Comparison of ENCODE assay signal across 33 mouse cellular contexts in the genomic region with DNA sequence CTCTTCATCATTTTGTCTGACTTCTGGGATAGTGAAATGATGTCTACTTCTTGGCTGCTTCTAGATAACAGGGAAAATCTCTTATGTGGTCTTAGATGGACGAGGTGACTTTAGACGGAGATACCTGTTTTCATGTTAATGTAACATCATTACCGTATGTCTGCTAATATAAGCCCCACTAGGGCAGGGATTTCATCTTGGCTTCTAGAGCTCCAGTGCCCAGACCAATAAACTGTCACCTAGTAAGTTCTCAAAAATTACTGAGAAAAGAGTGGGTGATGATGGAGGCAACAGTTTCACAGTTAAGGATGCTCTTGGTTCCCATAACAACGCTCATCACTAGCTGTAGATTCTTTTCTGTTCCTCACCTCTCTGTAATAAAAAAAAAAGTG.
DNase-seq lines count a peak whose midpoint lies in the region; ATAC-seq and TF ChIP-seq lines count a peak whose summit lies in the region.
"Had no signal": no experiment of that assay in that cellular context is flagged by ENCODE, and none has a peak within 500 bp of the region (broad histone marks: within the 10 kb centered on the region; RNA-seq: fewer than 3 reads in every experiment).

No protein-coding gene starts in this region.

- no peak for TF ChIP-seq CTCF in hindbrain, postnatal 0 days (IDR thresholded peaks at IDR 0.05; ENCODE audit: low read depth)
- TF ChIP-seq CTCF in MEL (IDR thresholded peaks at IDR 0.05 in 2 of 3, conservative IDR thresholded peaks at IDR 0.05 in 1 of 3; ENCODE audit: control insufficient read depth in 1 of 3, insufficient read depth in 1 of 3, low read depth in 2 of 3, low read length in 3 of 3, poor library complexity in 1 of 3, severe bottlenecking in 1 of 3): no peak
- no peak for TF ChIP-seq CTCF in forebrain, postnatal 0 days (IDR thresholded peaks at IDR 0.05; ENCODE audit: low read depth)

- no peaks in the 10 kb centered on the region for H3K9me3 ChIP-seq in forebrain, embryonic 14.5 days (replicated peaks; ENCODE audit: control insufficient read depth, low read length)
- H3K9me3 ChIP-seq in forebrain, embryonic 12.5 days: no peaks in the 10 kb centered on the region
- no peaks in the 10 kb centered on the region for H3K9me3 ChIP-seq in hindbrain, postnatal 0 days (ENCODE audit: low read length)
- no peaks in the 10 kb centered on the region for H3K9me3 ChIP-seq in hindbrain, embryonic 16.5 days (ENCODE audit: control insufficient read depth, low read length)
- H3K9me3 ChIP-seq in MEL (replicated peaks; ENCODE audit: insufficient read depth, low read length): no peaks in the 10 kb centered on the region
- no peaks in the 10 kb centered on the region for H3K9me3 ChIP-seq in forebrain, postnatal 0 days (ENCODE audit: low read length)
- H3K9me3 ChIP-seq: embryonic facial prominence, embryonic 13.5 days; heart, embryonic 10.5 days; hindbrain, embryonic 15.5 days; intestine, embryonic 15.5 days; limb, embryonic 12.5 days; liver, embryonic 12.5 days; megakaryocyte, embryonic 14.5 days; midbrain, embryonic 13.5 days; neural tube, embryonic 15.5 days; stomach, embryonic 15.5 days had no signal

- H3K4me3 ChIP-seq in forebrain, embryonic 14.5 days (ENCODE audit: low read depth, low read length): no peak overlapping the region
- H3K4me3 ChIP-seq in forebrain, embryonic 12.5 days (replicated peaks): no peak overlapping the region
- H3K4me3 ChIP-seq in hindbrain, postnatal 0 days (ENCODE audit: low read length): no peak overlapping the region
- H3K4me3 ChIP-seq in hindbrain, embryonic 16.5 days (ENCODE audit: low read length): no peak overlapping the region
- H3K4me3 ChIP-seq in MEL (ENCODE audit: control insufficient read depth in 1 of 2, insufficient read depth in 1 of 2, low read depth in 2 of 2, low read length in 2 of 2): no peak overlapping the region
- H3K4me3 ChIP-seq in forebrain, postnatal 0 days (ENCODE audit: low read depth, low read length): no peak overlapping the region
- H3K4me3 ChIP-seq: embryonic facial prominence, embryonic 13.5 days; heart, embryonic 10.5 days; hindbrain, embryonic 15.5 days; intestine, embryonic 15.5 days; limb, embryonic 12.5 days; liver, embryonic 12.5 days; megakaryocyte, embryonic 14.5 days; midbrain, embryonic 13.5 days; neural tube, embryonic 15.5 days; stomach, embryonic 15.5 days had no signal

- no peak for TF ChIP-seq EP300 in MEL (IDR thresholded peaks at IDR 0.05; ENCODE audit: low read depth in 1 of 2, low read length in 2 of 2)

- ATAC-seq in forebrain, embryonic 14.5 days: no peak
- ATAC-seq in forebrain, embryonic 12.5 days (ENCODE audit: low FRiP score): no peak
- no peak for ATAC-seq in hindbrain, postnatal 0 days
- ATAC-seq in hindbrain, embryonic 16.5 days: no peak
- no peak; the same call in 1 of the 2 replicates for ATAC-seq in forebrain, postnatal 0 days
- ATAC-seq: activated CD4-positive, CD25-positive, alpha-beta regulatory T cell, adult 4 months; CD4-positive, CD25-positive, alpha-beta regulatory T cell, adult 4 months; intestine, embryonic 15.5 days; liver, embryonic 12.5 days; liver, postnatal 0 days had no signal

- WGBS in forebrain, embryonic 14.5 days: 34% methylated on average over 4 of the region's 4 CpGs
- 34% methylated on average over 4 of the region's 4 CpGs for WGBS in forebrain, embryonic 12.5 days
- 32% methylated on average over 4 of the region's 4 CpGs for WGBS in hindbrain, postnatal 0 days
- 31% methylated on average over 4 of the region's 4 CpGs for WGBS in hindbrain, embryonic 16.5 days
- WGBS in forebrain, postnatal 0 days: 34% methylated on average over 4 of the region's 4 CpGs

- no peaks in the 10 kb centered on the region for H3K27me3 ChIP-seq in forebrain, embryonic 14.5 days (replicated peaks; ENCODE audit: control insufficient read depth, insufficient read depth, low read length)
- no peaks in the 10 kb centered on the region for H3K27me3 ChIP-seq in forebrain, embryonic 12.5 days
- no peaks in the 10 kb centered on the region for H3K27me3 ChIP-seq in hindbrain, postnatal 0 days (ENCODE audit: insufficient read depth, low read length)
- no peaks in the 10 kb centered on the region for H3K27me3 ChIP-seq in hindbrain, embryonic 16.5 days (replicated peaks; ENCODE audit: control insufficient read depth, insufficient read depth, low read length)
- H3K27me3 ChIP-seq in MEL (ENCODE audit: control insufficient read depth in 1 of 2, insufficient read depth in 2 of 2, low read length in 2 of 2): no peaks in the 10 kb centered on the region
- H3K27me3 ChIP-seq in forebrain, postnatal 0 days (ENCODE audit: insufficient read depth, low read length): no peaks in the 10 kb centered on the region
- H3K27me3 ChIP-seq: embryonic facial prominence, embryonic 13.5 days; hindbrain, embryonic 15.5 days; intestine, embryonic 15.5 days; limb, embryonic 12.5 days; liver, embryonic 12.5 days; midbrain, embryonic 13.5 days; neural tube, embryonic 15.5 days; stomach, embryonic 15.5 days had no signal

- TF ChIP-seq RAD21 in MEL (IDR thresholded peaks at IDR 0.05; ENCODE audit: low read depth, low read length): no peak

- H3K27ac ChIP-seq in forebrain, embryonic 14.5 days (ENCODE audit: low read depth, low read length): no peak overlapping the region
- no peak overlapping the region for H3K27ac ChIP-seq in forebrain, embryonic 12.5 days
- no peak overlapping the region for H3K27ac ChIP-seq in hindbrain, postnatal 0 days
- no peak overlapping the region for H3K27ac ChIP-seq in hindbrain, embryonic 16.5 days (ENCODE audit: low read depth, low read length)
- no peak overlapping the region for H3K27ac ChIP-seq in MEL (ENCODE audit: control insufficient read depth, low read depth, low read length)
- H3K27ac ChIP-seq in forebrain, postnatal 0 days (ENCODE audit: low read depth, low read length): no peak overlapping the region
- H3K27ac ChIP-seq: embryonic facial prominence, embryonic 13.5 days; heart, embryonic 10.5 days; hindbrain, embryonic 15.5 days; intestine, embryonic 15.5 days; limb, embryonic 12.5 days; liver, embryonic 12.5 days; midbrain, embryonic 13.5 days; stomach, embryonic 15.5 days had no signal

- H3K36me3 ChIP-seq in forebrain, embryonic 14.5 days (ENCODE audit: control insufficient read depth, insufficient read depth, low read length): no peaks in the 10 kb centered on the region
- no peaks in the 10 kb centered on the region for H3K36me3 ChIP-seq in forebrain, embryonic 12.5 days (replicated peaks)
- no peaks in the 10 kb centered on the region for H3K36me3 ChIP-seq in hindbrain, postnatal 0 days (ENCODE audit: insufficient read depth, low read length)
- H3K36me3 ChIP-seq in hindbrain, embryonic 16.5 days (ENCODE audit: control insufficient read depth, insufficient read depth, low read length): no peaks in the 10 kb centered on the region
- peaks cover 0 to 11% of the 10 kb centered on the region in 2 experiments; a peak in 2 of 4 replicates for H3K36me3 ChIP-seq in MEL (ENCODE audit: control insufficient read depth in 1 of 2, insufficient read depth in 2 of 2, low read length in 2 of 2)
- no peaks in the 10 kb centered on the region for H3K36me3 ChIP-seq in forebrain, postnatal 0 days (ENCODE audit: insufficient read depth)
- H3K36me3 ChIP-seq: embryonic facial prominence, embryonic 13.5 days; heart, embryonic 10.5 days; hindbrain, embryonic 15.5 days; intestine, embryonic 15.5 days; limb, embryonic 12.5 days; liver, embryonic 12.5 days; midbrain, embryonic 13.5 days; neural tube, embryonic 15.5 days; stomach, embryonic 15.5 days had no signal

- no peak overlapping the region for H3K9ac ChIP-seq in forebrain, embryonic 14.5 days (ENCODE audit: low read length)
- no peak overlapping the region for H3K9ac ChIP-seq in forebrain, embryonic 12.5 days
- no peak overlapping the region for H3K9ac ChIP-seq in hindbrain, postnatal 0 days (replicated peaks; ENCODE audit: low read length)
- H3K9ac ChIP-seq in hindbrain, embryonic 16.5 days (ENCODE audit: low read depth, low read length): no peak overlapping the region
- no peak overlapping the region for H3K9ac ChIP-seq in MEL (ENCODE audit: control insufficient read depth, low read depth, low read length, poor library complexity, severe bottlenecking)
- no peak overlapping the region for H3K9ac ChIP-seq in forebrain, postnatal 0 days
- H3K9ac ChIP-seq: embryonic facial prominence, embryonic 13.5 days; hindbrain, embryonic 15.5 days; intestine, embryonic 15.5 days; limb, embryonic 12.5 days; liver, embryonic 12.5 days; liver, postnatal 0 days; midbrain, embryonic 13.5 days; neural tube, embryonic 15.5 days; stomach, embryonic 15.5 days had no signal

- peaks cover 4% of the 10 kb centered on the region; the same call in 1 of the 2 replicates for H3K4me1 ChIP-seq in forebrain, embryonic 14.5 days (ENCODE audit: control insufficient read depth, insufficient read depth, low read length)
- no peaks in the 10 kb centered on the region for H3K4me1 ChIP-seq in forebrain, embryonic 12.5 days
- peaks cover 6% of the 10 kb centered on the region for H3K4me1 ChIP-seq in hindbrain, postnatal 0 days (ENCODE audit: insufficient read depth, low read length)
- no peaks in the 10 kb centered on the region for H3K4me1 ChIP-seq in hindbrain, embryonic 16.5 days (ENCODE audit: control insufficient read depth, insufficient read depth, low read depth, low read length)
- peaks cover 8 to 17% of the 10 kb centered on the region in 2 experiments for H3K4me1 ChIP-seq in MEL (ENCODE audit: control insufficient read depth in 1 of 2, insufficient read depth in 2 of 2, low read length in 2 of 2)
- H3K4me1 ChIP-seq in forebrain, postnatal 0 days (ENCODE audit: insufficient read depth): no peaks in the 10 kb centered on the region; the same call in 1 of the 2 replicates
- H3K4me1 ChIP-seq: heart, embryonic 10.5 days; intestine, embryonic 15.5 days; liver, embryonic 12.5 days; midbrain, embryonic 13.5 days; stomach, embryonic 15.5 days had no signal

- no peaks in the 10 kb centered on the region for H3K79me2 ChIP-seq in MEL (ENCODE audit: control insufficient read depth, insufficient read depth, low read length, poor library complexity)

- no peak for TF ChIP-seq POLR2A in MEL (IDR thresholded peaks at IDR 0.05; ENCODE audit: control insufficient read depth in 1 of 2, insufficient read depth in 1 of 2, low read depth in 1 of 2, low read length in 2 of 2, poor library complexity in 1 of 2)

- H3K4me2 ChIP-seq in forebrain, embryonic 14.5 days (ENCODE audit: low read length): peak overlapping the region; percentile 6; the same call in 1 of the 2 replicates
- no peak overlapping the region for H3K4me2 ChIP-seq in forebrain, embryonic 12.5 days
- H3K4me2 ChIP-seq in hindbrain, postnatal 0 days (ENCODE audit: low read depth, low read length): no peak overlapping the region
- no peak overlapping the region for H3K4me2 ChIP-seq in hindbrain, embryonic 16.5 days (ENCODE audit: low read length)
- H3K4me2 ChIP-seq in forebrain, postnatal 0 days (ENCODE audit: low read depth): no peak overlapping the region
- H3K4me2 ChIP-seq: embryonic facial prominence, embryonic 13.5 days; hindbrain, embryonic 15.5 days; intestine, embryonic 15.5 days; limb, embryonic 12.5 days; liver, embryonic 12.5 days; midbrain, embryonic 13.5 days; neural tube, embryonic 15.5 days; stomach, embryonic 15.5 days had no signal

- peak; percentile 51 for DNase-seq in forebrain, embryonic 14.5 days (ENCODE audit: low spot score)
- DNase-seq in hindbrain, postnatal 0 days (ENCODE audit: low spot score): peak; percentile 21
- DNase-seq in MEL (ENCODE audit: low read depth, low spot score): no peak
- DNase-seq in forebrain, postnatal 0 days: peak; percentile 7
- no peak for DNase-seq in right cerebral cortex, adult 18-20 months
- DNase-seq: adrenal gland, adult 2 months; adrenal gland, postnatal 36 days; cerebellum, adult 2 months; cerebellum, postnatal 14 days; gastrocnemius, postnatal 25 days; heart, postnatal 4 days; kidney, adult 2 months; kidney, postnatal 36 days; layer of hippocampus, postnatal 36 days; liver, postnatal 0 days; lung, postnatal 4 days; retina, postnatal 1 day; right cerebral cortex, postnatal 25 days; thymus, postnatal 25 days had no signal

Comparison
In these comparisons a context has a peak if more than half of its experiments do, and no peak if none do; other contexts are left out.
1. DNase-seq: peak in forebrain, embryonic 14.5 days (single experiment), hindbrain, postnatal 0 days (single experiment) and forebrain, postnatal 0 days (single experiment); none in MEL (single experiment) and right cerebral cortex, adult 18-20 months (single experiment).